Mouse (Mus musculus): ENCODE measurements around the gene 4930469K13Rik.

GRCm38 (mm10) chr11:33998244-33998643, 100.1 kb downstream of the 4930469K13Rik start:
- TF ChIP-seq CTCF (IDR thresholded peaks at IDR 0.05; ENCODE audit: borderline replicate concordance, control insufficient read depth, extremely low read depth, insufficient read depth, low read length, poor library complexity): no peak
- TF ChIP-seq POLR2A (IDR thresholded peaks at IDR 0.05; ENCODE audit: control insufficient read depth, extremely low read depth, insufficient read depth, low read length, poor library complexity): no peak
